Mouse (Mus musculus): ENCODE results near the gene Abhd14a.

Abhd14a gene

DNA sequence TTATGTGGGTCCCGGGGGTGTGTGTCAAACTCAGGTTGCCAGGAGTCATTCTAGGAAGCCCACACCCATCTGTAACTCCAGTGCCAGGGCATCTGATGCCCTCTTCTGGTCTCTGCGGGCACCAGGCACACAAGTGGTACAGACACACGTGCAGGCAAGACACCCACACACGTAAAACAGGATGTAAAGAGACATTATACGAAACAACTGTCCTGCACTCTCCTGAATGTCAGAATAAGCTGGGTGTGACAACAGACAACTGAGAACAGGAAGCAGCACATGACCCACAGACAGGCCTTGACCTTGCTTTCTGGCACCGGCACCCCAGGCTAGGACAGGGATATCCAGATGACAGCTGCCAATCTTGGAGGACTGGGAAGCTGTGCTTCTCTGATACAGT, 21.8 kb upstream of the Abhd14a start:
- DNase-seq (ENCODE audit: low read depth) = peak; percentile 74

DNA sequence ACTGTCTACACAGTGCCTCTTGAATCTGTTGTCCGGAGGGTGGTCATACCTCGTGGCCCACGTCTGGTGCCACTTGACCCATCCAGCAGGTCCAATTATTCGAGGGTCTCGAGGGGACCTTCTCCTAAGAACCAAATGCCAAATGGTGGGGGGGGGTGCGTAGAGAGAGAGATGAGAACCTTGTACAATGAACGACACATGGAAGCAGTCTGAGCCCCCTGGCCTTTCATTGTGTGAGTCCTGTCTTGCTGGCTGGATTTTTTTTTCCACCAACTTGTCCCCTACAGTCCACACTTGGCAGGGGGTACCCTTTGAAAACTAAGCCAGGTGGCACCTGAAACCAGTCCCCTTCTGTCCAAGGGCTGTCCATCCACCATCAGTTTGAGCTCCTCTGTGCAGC, 20.3 kb upstream of the Abhd14a start:
- DNase-seq (ENCODE audit: low read depth) = no peak

DNA sequence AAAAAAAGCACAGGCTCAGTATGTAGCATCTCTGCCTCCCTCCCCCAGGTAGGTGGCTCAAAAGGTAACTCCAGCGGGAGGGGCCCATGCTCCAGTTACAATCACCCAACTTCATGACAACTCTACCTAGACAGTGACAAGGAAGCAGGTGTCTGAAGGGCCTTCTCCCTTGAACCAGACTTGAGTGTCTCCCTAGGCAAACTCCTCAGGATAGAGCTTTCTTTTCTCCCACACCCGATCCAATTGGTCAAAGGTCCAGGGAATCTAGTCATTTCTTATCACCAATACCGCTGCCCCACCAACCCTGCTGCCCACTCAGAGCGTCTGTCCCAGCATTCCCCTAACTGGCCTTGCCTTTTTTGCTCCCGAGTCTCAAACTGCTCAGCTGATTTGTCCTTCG, 19.2 kb upstream of the Abhd14a start:
- no peak for DNase-seq (ENCODE audit: low read depth)

DNA sequence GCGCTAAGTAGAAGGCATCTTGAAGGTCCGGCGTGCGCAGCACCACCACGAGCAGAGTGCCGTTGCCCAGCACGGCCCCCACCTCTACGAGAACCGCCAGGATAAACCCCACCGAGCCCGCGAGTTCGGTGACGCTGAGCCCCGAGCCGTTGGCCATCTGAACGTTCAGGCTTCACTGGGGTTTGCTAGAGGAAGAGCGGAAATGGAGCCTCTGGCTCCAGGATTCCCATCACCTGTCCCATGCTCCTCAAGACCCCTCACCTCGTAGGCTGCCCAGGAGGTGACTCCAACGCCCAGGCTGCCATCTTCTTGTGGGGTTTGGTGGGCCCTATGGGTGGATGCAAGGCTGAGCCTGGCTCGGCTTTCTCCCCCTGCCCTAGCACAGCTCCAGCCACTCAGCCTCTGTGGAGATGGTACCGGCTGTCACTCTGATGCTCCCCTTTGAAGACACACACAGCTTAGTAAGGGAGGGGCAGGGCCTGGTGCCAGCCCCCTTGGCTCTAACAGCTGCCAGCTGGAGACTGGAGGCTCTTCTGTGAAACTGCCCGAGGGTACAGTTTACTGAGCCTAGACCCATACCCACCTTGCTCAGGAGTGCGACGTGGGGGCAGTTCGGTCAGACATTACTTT, 18.2 kb upstream of the Abhd14a start, which contains the start of gene Gpr62:
Gene Gpr62 (minus strand): TSS at position 368 of the 630 bp plus-strand sequence.
- no peak for DNase-seq (ENCODE audit: low read depth)

DNA sequence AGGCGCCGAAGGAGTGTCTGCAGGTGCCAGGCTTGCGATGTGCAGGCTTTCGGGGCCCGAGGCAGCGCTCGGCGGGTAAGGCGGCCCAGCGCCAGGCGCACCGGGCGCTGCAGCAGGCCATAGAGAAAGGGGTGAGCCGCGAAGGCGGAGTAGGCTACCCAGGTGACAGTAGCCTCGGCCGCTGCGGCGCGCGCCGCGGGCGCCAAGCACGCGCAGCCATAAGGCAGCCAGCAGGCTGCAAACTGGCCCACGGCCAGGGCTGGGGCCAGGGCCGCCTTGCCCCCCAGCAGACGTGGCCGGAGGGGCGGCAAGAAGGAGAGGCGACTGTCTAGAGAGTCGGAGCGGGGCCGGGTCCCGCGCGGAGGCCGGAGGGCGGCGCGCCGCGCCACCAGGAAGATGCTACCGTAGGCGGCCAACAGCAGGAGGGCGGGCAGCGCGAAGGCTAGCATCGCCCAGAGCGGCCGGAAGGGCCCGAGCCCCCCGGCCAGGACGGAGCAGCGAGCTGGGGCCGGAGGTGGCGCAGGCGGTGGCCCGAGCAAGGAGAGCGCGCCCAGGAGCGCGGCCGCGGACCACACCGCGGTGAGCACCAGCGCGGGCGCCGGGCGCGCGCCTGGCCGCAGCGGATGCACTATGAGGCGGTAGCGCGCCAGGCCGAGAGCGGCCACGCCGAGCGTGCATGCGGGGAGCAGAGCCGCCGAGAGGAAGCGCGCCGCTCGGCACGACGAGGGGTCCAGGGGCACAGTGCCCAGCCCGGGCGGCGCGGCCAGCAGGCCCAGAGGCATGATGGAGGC, 17.5 kb upstream of the Abhd14a start:
- DNase-seq (ENCODE audit: low read depth) = no peak

DNA sequence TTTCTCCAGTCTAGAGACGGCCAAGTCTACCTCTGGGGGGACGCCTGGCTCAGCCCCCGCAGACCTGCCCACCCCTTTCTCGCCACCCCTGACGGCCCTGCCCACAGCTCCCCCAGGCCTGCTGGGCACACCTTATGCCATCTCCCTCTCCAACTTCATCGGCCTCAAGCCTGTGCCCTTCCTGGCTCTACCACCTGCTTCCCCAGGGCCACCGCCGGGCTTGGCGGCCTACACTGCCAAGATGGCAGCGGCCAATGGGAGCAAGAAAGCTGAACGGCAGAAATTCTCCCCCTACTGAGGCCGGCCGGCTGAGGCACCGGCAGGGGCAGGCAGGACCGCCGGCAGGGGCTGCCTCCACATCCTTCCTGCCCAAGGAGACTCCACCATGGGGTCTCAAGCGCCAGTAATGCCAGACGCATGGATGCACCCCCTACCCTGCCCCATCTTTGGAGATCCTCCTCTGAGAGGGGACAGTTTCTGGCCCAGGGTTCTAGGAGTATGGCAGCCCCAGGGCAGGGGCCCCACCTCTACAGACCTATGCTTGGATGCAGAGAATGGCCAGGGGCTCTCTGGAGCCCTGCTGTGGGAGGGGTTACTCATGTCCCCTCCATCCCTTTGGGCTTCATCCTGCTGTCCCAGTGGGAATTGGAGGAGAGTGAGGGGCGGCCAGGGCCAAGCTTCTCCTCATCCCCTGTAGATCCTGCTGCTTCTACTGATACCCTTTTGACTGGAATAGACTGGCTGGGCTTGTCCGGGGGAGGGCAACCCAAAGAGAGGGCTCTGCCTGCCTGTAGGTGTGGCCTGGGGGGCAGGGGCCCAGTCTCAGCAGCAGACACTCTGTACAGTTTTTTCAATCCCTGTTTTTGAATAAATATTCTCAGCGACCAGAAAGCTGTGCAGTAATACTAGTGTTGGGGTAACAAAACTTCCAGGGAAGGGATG, 15.9 kb upstream of the Abhd14a start:
- no peak for DNase-seq (ENCODE audit: low read depth)

DNA sequence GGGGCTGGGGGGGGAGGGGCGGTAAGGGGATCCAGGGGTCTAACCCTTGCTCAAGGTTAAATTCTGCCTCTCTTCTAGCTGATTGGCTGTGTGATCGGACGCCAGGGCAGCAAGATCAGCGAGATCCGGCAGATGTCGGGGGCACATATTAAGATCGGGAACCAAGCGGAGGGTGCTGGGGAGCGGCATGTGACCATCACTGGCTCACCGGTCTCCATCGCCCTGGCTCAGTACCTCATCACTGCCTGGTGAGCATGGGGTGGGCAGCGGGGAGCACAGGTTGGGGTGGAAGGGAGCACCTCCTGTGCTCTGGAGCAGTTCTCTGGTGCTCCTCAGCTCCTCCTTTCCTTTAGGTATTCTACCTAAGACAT, 14.9 kb upstream of the Abhd14a start:
- DNase-seq (ENCODE audit: low read depth) = no peak

DNA sequence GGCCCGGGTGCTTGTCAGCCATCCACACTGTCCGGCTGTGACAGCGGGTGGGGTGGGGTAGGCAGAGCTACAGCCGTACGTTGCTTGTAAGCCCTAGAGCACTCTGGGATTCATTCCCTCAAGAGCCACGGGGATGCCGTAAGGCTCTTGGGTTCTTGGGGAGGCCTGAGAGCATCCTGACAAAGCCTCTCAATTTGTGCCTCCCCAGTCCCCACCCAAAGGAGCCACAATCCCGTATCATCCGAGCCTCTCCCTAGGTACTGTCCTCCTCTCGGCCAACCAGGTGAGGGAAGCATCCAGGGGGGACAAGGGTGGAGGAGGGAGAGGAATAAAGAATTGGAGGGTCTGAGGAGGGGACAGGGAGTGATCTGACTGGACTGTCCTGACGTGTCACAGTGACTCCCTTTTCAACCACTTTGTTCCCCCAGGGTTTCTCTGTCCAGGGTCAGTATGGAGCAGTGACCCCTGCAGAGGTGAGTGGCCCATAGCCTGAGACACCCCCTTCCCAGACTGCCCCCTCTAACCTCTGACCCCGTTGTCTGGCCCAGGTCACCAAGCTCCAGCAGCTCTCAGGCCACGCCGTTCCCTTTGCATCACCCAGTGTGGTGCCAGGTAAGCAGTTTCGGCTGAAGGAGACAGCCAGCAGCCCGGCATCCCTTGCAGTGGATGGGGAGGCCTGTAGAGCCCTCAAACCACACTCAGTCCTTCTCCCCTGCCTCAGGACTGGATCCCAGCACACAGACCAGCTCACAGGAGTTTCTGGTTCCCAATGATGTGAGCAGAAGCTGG, 14.4 kb upstream of the Abhd14a start:
- DNase-seq (ENCODE audit: low read depth) = no peak

DNA sequence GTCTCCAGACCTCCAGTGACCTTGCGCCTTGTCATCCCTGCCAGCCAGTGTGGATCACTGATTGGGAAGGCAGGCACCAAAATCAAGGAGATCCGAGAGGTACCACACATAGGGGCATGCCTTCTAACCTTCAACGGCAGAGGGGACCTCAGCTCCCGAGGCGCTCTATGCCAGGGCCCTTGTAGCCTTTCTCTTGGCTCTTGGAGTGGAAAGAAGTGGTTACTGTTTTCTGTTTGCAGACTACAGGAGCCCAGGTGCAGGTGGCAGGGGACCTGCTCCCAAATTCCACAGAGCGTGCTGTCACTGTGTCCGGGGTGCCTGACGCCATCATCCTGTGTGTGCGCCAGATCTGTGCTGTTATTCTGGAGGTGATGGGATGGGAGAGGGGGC, 13.5 kb upstream of the Abhd14a start:
- no peak for DNase-seq (ENCODE audit: low read depth)

DNA sequence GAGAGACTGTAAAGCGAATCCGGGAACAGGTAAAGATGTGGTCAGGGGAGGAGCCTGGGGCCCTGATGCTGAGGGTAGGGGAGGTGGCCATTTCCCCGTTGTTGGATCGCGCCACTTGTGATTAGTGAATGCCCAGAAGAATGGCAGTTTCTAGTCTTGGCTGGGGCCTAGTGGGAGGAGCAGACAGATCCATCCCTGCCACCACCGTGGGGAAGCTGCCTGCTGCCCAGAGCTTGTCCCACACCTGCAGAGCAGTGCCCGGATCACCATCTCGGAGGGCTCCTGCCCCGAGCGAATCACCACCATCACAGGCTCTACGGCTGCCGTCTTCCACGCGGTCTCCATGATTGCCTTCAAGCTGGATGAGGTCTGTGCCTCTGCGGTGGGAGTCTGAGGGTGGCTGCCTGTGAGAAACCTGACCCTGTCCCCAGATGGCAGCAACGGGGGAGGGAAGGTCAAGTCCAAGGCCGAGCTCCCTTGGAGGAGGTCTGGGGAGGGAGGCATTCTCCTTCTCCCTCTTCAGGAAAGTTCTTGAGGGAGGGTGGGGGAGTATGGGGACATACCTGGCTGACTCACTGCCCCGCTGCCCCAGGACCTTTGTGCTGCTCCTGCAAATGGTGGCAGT, 13.0 kb upstream of the Abhd14a start:
- DNase-seq (ENCODE audit: low read depth) = no peak

DNA sequence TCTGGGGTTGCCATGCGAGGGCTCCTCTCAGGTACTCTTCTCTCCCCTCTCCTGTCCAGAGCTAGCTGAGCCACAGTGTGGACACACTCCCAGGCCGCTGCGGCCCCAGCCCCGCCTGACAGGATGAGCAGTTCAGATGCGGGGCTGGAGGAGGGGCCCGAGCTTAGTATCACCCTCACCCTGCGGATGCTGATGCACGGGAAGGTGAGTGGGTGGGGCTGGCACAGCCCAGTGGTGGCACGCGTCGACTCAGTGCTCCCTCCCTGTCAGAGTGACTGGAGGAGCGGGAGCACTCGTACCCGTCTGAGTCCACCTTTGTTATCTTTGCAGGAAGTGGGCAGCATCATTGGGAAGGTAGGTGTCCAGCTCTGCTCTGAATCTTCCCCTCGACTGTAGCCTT, 12.5 kb upstream of the Abhd14a start:
- DNase-seq (ENCODE audit: low read depth) = no peak

DNA sequence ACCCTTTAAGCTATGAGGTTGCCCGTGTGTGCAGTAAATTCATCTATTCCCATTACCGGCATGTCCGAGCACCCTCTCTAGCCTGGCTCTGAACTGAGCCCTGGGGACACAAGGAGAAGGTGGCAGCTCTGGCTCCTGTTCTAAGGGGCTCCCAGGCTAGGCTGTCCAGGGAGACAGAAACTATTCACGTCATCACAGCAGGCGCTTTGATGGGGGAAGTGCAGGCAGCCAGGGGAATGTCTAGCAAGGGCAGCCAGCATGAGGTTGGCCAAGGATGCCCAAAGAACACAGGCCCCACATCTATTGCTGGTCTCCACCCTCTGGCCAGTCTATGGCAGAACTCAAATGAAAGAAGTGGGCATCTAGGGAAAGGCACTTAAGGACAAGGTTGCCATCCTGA, 10.4 kb upstream of the Abhd14a start:
- DNase-seq (ENCODE audit: low read depth) = no peak

DNA sequence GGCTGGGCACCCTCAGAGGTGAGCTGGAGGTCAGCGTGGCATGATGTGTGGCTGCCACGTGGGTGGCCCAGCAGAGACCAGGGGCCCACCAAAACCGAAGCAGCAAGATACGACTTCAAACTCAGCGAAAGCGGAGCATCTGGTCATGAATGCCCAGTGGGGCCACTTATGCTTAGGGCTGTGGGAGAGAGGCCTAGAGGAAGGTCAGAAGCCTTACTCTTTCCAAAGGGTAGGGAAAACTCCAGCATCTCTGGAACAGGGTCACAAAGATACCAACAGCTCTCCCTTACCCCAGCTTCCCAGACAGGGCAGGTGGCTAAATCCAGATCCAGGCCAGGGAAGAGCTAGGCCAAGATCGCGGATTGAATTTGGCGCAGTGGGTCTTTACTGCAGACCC, 9.7 kb upstream of the Abhd14a start:
- DNase-seq (ENCODE audit: low read depth) = no peak

DNA sequence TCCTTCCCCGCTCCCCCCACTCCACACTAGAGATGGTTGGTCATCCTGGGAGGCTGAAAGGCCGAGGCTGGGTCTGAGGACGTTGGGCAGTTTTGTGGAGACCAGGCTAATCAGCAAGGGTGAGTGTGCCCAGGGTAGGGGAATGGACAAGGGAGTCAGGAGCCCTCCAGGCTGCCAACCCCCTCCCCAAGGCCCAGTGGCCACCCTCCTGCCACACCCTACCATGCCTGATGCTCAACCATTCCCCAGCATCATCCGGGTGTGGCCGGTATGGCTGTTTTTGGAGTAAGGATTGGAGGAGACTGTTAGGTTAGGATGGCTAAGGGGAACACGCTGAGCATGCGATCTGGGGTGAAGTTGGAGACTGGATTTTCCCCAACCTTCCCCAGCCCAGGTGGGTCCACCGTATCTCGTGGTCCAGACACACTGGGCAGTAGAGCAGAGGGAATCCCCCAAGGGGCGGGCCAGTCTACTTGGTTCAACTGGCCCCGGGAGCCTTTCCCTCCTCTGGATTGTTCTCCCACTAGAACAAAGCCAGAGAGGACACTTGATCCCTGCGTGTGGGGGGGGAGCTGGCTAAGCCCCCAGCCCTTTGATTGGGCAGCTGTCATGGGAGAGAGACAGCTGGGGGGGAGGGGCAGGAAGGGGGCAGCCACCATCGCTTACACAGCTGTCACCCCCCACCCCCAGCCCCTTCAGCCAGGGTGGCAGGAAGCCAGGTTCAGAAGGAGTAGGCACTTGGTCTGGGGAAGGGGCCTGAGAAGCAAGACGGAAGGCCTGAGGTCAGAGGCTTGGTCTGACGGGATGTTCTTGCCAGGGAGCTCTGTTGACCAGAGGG, 9.1 kb upstream of the Abhd14a start:
- no peak for DNase-seq (ENCODE audit: low read depth)

DNA sequence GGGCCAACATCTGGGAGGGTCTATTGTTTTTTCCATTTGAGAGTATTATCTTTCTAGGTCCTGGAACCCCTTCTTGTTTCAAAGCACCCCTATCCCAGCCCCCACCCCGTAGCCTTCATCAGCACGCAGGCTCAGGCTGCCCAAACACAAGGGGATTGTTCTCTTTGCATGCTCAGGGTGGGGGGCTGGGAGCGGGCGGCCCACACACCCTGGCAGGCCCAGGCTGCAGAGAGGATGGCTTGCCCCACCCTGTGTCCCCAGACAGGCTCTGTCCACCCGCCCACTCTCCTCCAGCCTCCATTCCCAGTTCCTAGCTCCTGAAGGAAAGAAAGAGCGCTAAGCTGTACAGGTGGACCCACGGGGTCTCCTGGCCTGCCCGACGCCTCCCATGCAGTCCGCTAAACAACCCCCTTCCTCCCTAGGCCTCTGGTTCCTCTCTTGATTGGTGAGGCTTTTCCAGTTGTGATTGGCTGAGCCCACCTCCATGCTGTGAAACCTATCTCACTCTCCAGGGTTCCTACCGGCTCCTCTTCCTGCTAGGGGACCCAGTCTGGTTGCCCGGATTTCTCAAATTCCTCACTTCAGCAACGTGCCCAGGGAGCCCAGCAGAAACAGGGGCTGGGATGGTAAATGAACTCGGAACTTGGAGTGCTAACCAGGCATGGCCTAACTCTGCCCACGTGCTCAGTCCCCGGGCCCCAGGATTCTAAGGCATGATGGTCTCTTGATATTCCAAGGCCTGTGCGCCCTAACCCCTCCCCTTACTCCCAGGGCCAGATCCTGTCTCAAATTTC, 7.6 kb upstream of the Abhd14a start:
- no peak for DNase-seq (ENCODE audit: low read depth)

DNA sequence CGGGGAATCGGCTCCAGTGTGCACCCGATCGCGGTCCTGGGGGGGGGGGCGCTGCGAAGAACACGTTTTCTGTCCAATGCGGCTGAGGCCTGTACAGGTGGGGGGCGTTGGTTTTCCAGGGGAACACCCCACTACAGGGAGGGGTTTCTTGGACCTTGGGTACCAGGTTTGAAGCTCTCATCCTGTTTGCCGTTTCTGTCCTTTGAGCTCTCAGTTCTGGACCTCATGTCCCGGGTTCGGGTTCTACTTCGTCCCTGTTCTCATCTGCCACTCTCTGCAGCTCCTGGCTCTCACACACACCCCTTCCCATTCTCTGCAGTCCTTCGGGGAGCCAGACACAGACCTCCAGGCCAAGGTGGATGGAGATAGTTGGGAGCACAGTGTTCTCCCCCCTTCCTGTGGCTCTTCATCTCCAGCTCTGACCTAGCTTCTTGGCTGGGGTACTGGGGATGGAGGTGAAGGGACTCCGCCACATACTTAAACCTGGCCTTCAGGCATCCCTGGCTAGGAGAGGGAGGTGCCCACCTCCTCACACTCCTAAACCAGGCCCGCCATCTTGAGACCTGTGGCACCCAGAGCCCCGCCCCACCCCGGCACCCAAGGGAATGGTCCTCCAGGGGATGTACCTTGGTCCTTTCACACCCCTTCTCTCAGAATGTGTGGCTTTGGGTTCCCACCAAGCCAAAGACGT, 6.7 kb upstream of the Abhd14a start:
- no peak for DNase-seq (ENCODE audit: low read depth)

DNA sequence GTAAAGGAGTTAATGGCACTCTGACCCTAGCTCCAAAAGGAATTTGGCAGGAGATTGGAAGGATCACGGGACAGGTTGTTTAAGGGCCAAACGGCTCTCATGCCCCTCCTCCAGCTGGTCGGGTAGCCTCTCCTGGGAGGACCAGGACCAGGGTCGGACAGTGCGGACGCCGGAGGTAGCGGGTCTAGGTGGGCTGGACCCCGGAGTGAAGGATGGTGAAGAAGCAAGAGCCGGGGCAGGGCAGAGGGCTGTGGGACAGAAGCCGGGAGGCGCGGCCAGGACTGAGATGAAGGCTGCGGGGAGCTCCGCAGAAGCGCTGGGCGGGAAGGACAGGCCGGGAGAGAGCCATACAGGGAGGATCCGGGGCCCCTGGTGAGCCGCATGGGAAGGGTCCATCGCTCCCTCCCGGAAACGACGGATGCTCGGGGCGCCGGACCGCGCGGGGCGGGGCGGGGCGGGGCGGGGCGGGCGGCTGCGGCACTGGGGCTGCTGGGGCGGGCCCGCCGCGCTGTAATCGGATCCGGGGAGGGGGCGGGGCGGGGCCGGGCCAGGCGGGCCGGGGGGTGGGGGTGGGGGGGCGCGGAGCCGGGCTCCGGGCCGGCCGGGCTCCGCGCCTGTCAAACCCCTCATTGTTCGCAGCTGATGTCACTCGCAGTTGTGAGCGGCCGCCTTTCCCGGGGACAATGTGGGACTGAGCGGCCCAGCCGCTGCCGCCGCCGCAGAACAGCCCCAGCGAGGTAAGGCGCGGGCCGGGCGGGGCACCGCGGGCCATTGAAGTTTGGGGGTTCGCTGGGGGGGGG, 6.0 kb upstream of the Abhd14a start, which contains the start of gene Pcbp4:
Gene Pcbp4 (plus strand): TSS at position 21 of the 800 bp plus-strand sequence.
- DNase-seq (ENCODE audit: low read depth) = peak; percentile 42

DNA sequence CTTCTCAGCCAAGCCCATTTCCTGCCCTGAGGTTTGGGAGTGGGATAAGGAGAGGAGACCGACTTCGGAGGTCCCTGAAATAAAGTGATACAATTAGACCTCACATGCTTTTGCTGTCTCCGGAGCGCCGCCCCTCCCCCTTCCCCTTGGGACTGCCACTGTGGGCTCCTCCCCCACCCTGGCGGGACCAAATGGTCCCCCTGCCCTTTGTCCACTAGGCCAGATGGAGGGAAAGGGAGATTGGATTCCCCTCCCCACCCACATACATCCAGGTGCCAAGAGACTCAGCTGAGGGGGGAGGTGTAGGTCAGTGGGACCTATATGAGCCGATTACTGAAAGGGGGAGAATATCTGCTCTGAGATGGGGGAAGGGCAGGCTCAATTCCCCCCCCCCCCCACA, 5.3 kb upstream of the Abhd14a start:
- no peak for DNase-seq (ENCODE audit: low read depth)
